ENCODE assay signal across 8 mouse cellular contexts in the genomic region with DNA sequence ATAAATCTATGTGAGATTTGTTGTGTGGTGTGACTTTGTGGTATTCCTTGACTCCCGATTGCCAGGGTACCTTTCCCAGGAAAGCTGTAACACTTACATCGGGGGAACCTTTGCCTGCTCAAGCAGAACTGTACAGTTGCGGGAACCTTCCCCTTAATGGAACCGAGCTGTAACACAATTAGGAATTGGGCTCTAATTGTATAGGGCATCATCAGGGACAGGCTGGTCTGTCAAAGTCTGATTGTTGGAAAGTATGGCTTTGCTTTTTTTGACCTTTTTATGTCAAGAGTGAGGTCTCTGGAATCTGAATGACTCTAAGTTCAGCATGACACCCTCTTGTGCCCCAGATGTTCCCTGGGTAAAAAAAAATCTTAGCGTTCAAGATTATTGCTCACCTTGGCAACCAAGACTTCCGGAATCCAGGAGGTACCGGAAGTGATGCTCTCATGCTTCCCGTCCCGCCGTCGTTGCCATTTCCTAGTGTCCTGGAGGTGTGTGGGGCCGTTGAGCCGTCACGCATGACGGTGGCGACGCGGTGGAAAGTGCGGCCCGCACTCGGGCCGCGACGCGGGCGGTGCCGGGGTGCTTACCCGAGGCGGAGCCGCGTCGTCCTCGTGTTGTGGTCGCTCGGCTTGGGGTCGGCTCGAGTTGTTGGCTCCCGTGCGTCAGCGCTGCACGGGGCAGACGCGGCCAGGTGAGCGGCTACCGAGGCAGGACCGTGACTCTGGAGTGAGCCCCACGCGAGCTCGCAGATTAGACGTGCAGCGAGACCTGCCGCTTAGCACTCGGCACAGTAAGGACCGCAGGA. TPM values are rescaled to one million over a fixed set of nuclear protein-coding genes. Genes with fewer than 3 reads are reported as not detected.
DNase-seq lines count a peak whose midpoint lies in the region; ATAC-seq and TF ChIP-seq lines count a peak whose summit lies in the region.

No protein-coding gene starts in this region.

- peak; percentile 71 to 75 for DNase-seq in B cell, adult 2 months
- peak; percentile 51 to 52 for DNase-seq in heart, adult 9 months (ENCODE audit: low spot score in 2 of 2)
- peak; percentile 81 for DNase-seq in kidney, adult 9 months
- DNase-seq in limb, embryonic 14.5 days (ENCODE audit: low spot score): peak; percentile 83
- peak; percentile 36 to 54 for DNase-seq in spleen, adult 18-20 months

- peaks cover 2% of the 10 kb centered on the region; the same call in 1 of the 2 replicates for H3K4me1 ChIP-seq in bone marrow macrophage, adult 2 months (ENCODE audit: control insufficient read depth, insufficient read depth, low read length)
- peaks cover 10% of the 10 kb centered on the region for H3K4me1 ChIP-seq in limb, embryonic 14.5 days (ENCODE audit: control insufficient read depth, insufficient read depth, low read length)
- H3K4me1 ChIP-seq in midbrain, embryonic 15.5 days: peaks cover 13% of the 10 kb centered on the region

- 6% methylated on average over 54 of the region's 54 CpGs for WGBS in limb, embryonic 14.5 days
- 6% methylated on average over 54 of the region's 54 CpGs for WGBS in midbrain, embryonic 15.5 days

- 0 out of 2 replicates have a peak, but pooled peaks cover 4% of the 10 kb centered on the region for H3K36me3 ChIP-seq in limb, embryonic 14.5 days (ENCODE audit: control insufficient read depth, insufficient read depth, low read length)
- H3K36me3 ChIP-seq in midbrain, embryonic 15.5 days (replicated peaks): 0 out of 2 replicates have a peak, but pooled peaks cover 2% of the 10 kb centered on the region

- ATAC-seq in erythroblast, adult 5-6 weeks (replicated peaks; ENCODE audit: low FRiP score, poor library complexity, severe bottlenecking): peak; percentile 69; the same call in 1 of the 2 replicates
- peak; percentile 85; the same call in 1 of the 2 replicates for ATAC-seq in limb, embryonic 14.5 days (ENCODE audit: low FRiP score, low read depth)
- peak; percentile 96 for ATAC-seq in midbrain, embryonic 15.5 days (replicated peaks)

- TF ChIP-seq CTCF in bone marrow macrophage, adult 2 months (IDR thresholded peaks at IDR 0.05; ENCODE audit: low read depth, low read length): no peak

- no peaks in the 10 kb centered on the region for H3K27me3 ChIP-seq in limb, embryonic 14.5 days (ENCODE audit: control insufficient read depth, insufficient read depth, low read length)
- H3K27me3 ChIP-seq in midbrain, embryonic 15.5 days (replicated peaks): no peaks in the 10 kb centered on the region

- no peak overlapping the region for H3K27ac ChIP-seq in bone marrow macrophage, adult 2 months (ENCODE audit: insufficient read depth, low read depth, low read length)
- peak overlapping the region; percentile 55; the same call in 1 of the 2 replicates for H3K27ac ChIP-seq in limb, embryonic 14.5 days (replicated peaks; ENCODE audit: low read depth, low read length)
- H3K27ac ChIP-seq in midbrain, embryonic 15.5 days: peak overlapping the region; percentile 77

- no peak for TF ChIP-seq POLR2A in bone marrow macrophage, adult 2 months (IDR thresholded peaks at IDR 0.05; ENCODE audit: borderline replicate concordance, low read depth, low read length)
- TF ChIP-seq POLR2A in limb, embryonic 14.5 days (IDR thresholded peaks at IDR 0.05; ENCODE audit: borderline replicate concordance, extremely low read depth, insufficient read depth, insufficient read length): 0 out of 2 replicates have a peak, but pooled peaks have one; percentile 28

- peaks cover 9% of the 10 kb centered on the region; the same call in 1 of the 2 replicates for H3K9me3 ChIP-seq in limb, embryonic 14.5 days (ENCODE audit: control insufficient read depth, low read length)
- H3K9me3 ChIP-seq in midbrain, embryonic 15.5 days: no peaks in the 10 kb centered on the region

- H3K4me3 ChIP-seq in bone marrow macrophage, adult 2 months (ENCODE audit: insufficient read depth, low read length): peak overlapping the region; percentile 75
- H3K4me3 ChIP-seq in limb, embryonic 14.5 days (replicated peaks; ENCODE audit: low read length): peak overlapping the region; percentile 80
- peak overlapping the region; percentile 96 for H3K4me3 ChIP-seq in midbrain, embryonic 15.5 days

- H3K4me2 ChIP-seq in limb, embryonic 14.5 days (replicated peaks; ENCODE audit: low read depth, low read length, severe bottlenecking): peak overlapping the region; percentile 79
- H3K4me2 ChIP-seq in midbrain, embryonic 15.5 days: peak overlapping the region; percentile 88

- H3K9ac ChIP-seq in limb, embryonic 14.5 days (ENCODE audit: low read depth, low read length, severe bottlenecking): peak overlapping the region; percentile 86
- H3K9ac ChIP-seq in midbrain, embryonic 15.5 days: peak overlapping the region; percentile 84

RNA-seq across cellular contexts. Expression of a gene that starts 1.1 kb away (rescaled TPM):
- 1.3 and 1.4 TPM in 2 replicates for polyA plus RNA-seq in bone marrow macrophage, adult 2 months (2012; ENCODE audit: insufficient read depth, insufficient read length, missing spikeins)
- total RNA-seq in erythroblast, adult 5-6 weeks (2015; ENCODE audit: low replicate concordance): 0.77 TPM in 1 of 2 replicates, not detected in the other
- not detected in 2 replicates for total RNA-seq in erythroblast, adult 5-6 weeks (2017; ENCODE audit: low replicate concordance)
- polyA plus RNA-seq in limb, embryonic 14.5 days (2012; rRNA removed): 9.1 and 9.3 TPM in 2 replicates
- 2.6 and 3.2 TPM in 2 replicates for polyA plus RNA-seq in limb, embryonic 14.5 days (2014; fragmentation: Nextera tagmentation; extraction: Ambion mirVana)
- 5.0 and 5.1 TPM in 2 replicates for polyA plus RNA-seq in midbrain, embryonic 15.5 days (2015; fragmentation: Nextera tagmentation; extraction: Ambion mirVana)

RNA-seq across cellular contexts. Expression of a gene that starts 20.8 kb away (rescaled TPM):
- 51.3 and 61.5 TPM in 2 replicates for polyA plus RNA-seq in bone marrow macrophage, adult 2 months (2012; ENCODE audit: insufficient read depth, insufficient read length, missing spikeins)
- 16.7 TPM in 2 replicates for total RNA-seq in erythroblast, adult 5-6 weeks (2015; ENCODE audit: low replicate concordance)
- total RNA-seq in erythroblast, adult 5-6 weeks (2017; ENCODE audit: low replicate concordance): 18.7 and 19.8 TPM in 2 replicates
- polyA plus RNA-seq in limb, embryonic 14.5 days (2012; rRNA removed): 117 and 119 TPM in 2 replicates
- 60.4 and 65.2 TPM in 2 replicates for polyA plus RNA-seq in limb, embryonic 14.5 days (2014; fragmentation: Nextera tagmentation; extraction: Ambion mirVana)
- 110 and 130 TPM in 2 replicates for polyA plus RNA-seq in midbrain, embryonic 15.5 days (2015; fragmentation: Nextera tagmentation; extraction: Ambion mirVana)

RNA-seq across cellular contexts. Expression of a gene that starts 36.3 kb away (rescaled TPM):
- polyA plus RNA-seq in bone marrow macrophage, adult 2 months (2012; ENCODE audit: insufficient read depth, insufficient read length, missing spikeins): 1.7 and 1.9 TPM in 2 replicates
- total RNA-seq in erythroblast, adult 5-6 weeks (2015; ENCODE audit: low replicate concordance): 1.9 TPM in 1 of 2 replicates, not detected in the other
- total RNA-seq in erythroblast, adult 5-6 weeks (2017; ENCODE audit: low replicate concordance): 1.8 TPM in 1 of 2 replicates, not detected in the other
- 9.7 and 13.3 TPM in 2 replicates for polyA plus RNA-seq in limb, embryonic 14.5 days (2012; rRNA removed)
- polyA plus RNA-seq in limb, embryonic 14.5 days (2014; fragmentation: Nextera tagmentation; extraction: Ambion mirVana): 17.4 and 18.8 TPM in 2 replicates
- 21.2 and 22.1 TPM in 2 replicates for polyA plus RNA-seq in midbrain, embryonic 15.5 days (2015; fragmentation: Nextera tagmentation; extraction: Ambion mirVana)

RNA-seq across cellular contexts. Expression of a gene that starts 42.7 kb away (rescaled TPM):
- not detected in 2 replicates for polyA plus RNA-seq in bone marrow macrophage, adult 2 months (2012; ENCODE audit: insufficient read depth, insufficient read length, missing spikeins)
- not detected in 2 replicates for total RNA-seq in erythroblast, adult 5-6 weeks (2015; ENCODE audit: low replicate concordance)
- not detected in 2 replicates for total RNA-seq in erythroblast, adult 5-6 weeks (2017; ENCODE audit: low replicate concordance)
- not detected in 2 replicates for polyA plus RNA-seq in limb, embryonic 14.5 days (2012; rRNA removed)
- polyA plus RNA-seq in limb, embryonic 14.5 days (2014; fragmentation: Nextera tagmentation; extraction: Ambion mirVana): 0.45 and 0.82 TPM in 2 replicates
- polyA plus RNA-seq in midbrain, embryonic 15.5 days (2015; fragmentation: Nextera tagmentation; extraction: Ambion mirVana): 0.40 and 0.82 TPM in 2 replicates
